Mouse (Mus musculus) brain, embryonic 14.5 days (tissue): ENCODE results near the gene Phc1.

ENCODE experiments used
- CTCF ChIP-seq: fragments of 200-500 bp; IDR thresholded peaks from 2 replicates; pipeline ENCODE4 v1.5.1; 2012; ENCODE audit warnings: inconsistent platforms, mild to moderate bottlenecking, moderate library complexity, borderline replicate concordance; ENCODE audit not compliant: insufficient read depth, insufficient read length; ENCODE audit errors: extremely low read depth
- POLR2A ChIP-seq: fragments of 200-500 bp; IDR thresholded peaks from 2 replicates; pipeline ENCODE4 v1.6.1; 2012; ENCODE audit warnings: mild to moderate bottlenecking, inconsistent platforms, borderline replicate concordance; ENCODE audit not compliant: poor library complexity, insufficient read depth, insufficient read length, severe bottlenecking; ENCODE audit errors: extremely low read depth

DNA sequence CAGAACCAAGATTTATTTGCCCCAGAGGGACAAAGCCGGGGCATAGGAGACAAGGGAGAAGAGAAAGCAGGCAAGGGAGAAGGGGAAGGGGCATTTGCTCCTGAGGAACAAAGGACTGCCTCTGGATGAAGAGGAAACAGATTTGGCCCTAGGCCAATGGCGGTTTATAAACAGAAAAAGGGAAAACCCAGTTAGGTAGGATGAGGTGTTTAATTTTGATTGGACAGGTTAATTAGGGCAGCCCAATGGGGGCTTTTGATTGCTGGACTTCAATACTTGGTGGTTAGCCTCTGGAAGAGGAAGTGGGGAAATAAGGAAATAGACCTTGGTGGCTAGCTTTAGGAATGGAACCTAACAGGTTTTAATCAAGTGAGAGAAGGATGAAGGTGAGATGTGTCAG, 48.2 kb downstream of the Phc1 start:
- TF ChIP-seq CTCF (no peak), POLR2A (no peak)
